Mouse (Mus musculus) hindbrain, embryonic 16.5 days (tissue): ENCODE measurements around the gene Fdx1. TPM values are rescaled to one million over a fixed set of nuclear protein-coding genes. Genes with fewer than 3 reads are reported as not detected.

Experiments
- ATAC-seq: fragments of 200-750 bp; cut with Nextera tagmentation; 2 replicates; pipeline ENCODE4 v1.8.0; 2017; ENCODE audit warnings: moderate TSS enrichment, moderate library complexity
- H3K27ac ChIP-seq: fragments of 300-500 bp; sonication (generic); 2 replicates; pipeline ENCODE4 v1.5.1; 2014; ENCODE audit warnings: low read depth, mild to moderate bottlenecking, control low read depth, low read length, moderate library complexity
- H3K27me3 ChIP-seq: fragments of 300-500 bp; sonication (generic); replicated peaks from 2 replicates; pipeline ENCODE4 v1.6.1; 2014; ENCODE audit warnings: low read length; ENCODE audit not compliant: control insufficient read depth, insufficient read depth
- H3K36me3 ChIP-seq: fragments of 300-500 bp; sonication (generic); 2 replicates; pipeline ENCODE4 v1.6.1; 2014; ENCODE audit warnings: mild to moderate bottlenecking, low read length, moderate library complexity, mixed read lengths; ENCODE audit not compliant: control insufficient read depth, insufficient read depth
- H3K4me1 ChIP-seq: fragments of 300-500 bp; sonication (generic); 2 replicates; pipeline ENCODE4 v1.6.1; 2014; ENCODE audit warnings: low read depth, low read length; ENCODE audit not compliant: control insufficient read depth, insufficient read depth
- H3K4me2 ChIP-seq: fragments of 300-500 bp; sonication (generic); 2 replicates; pipeline ENCODE4 v1.6.1; 2014; ENCODE audit warnings: mild to moderate bottlenecking, low read length, control low read depth, moderate library complexity
- H3K4me3 ChIP-seq: fragments of 300-500 bp; sonication (generic); 2 replicates; pipeline ENCODE4 v1.5.1; 2014; ENCODE audit warnings: mild to moderate bottlenecking, low read length, control low read depth, moderate library complexity
- H3K9ac ChIP-seq: fragments of 300-500 bp; sonication (generic); 2 replicates; pipeline ENCODE4 v1.6.1; 2014; ENCODE audit warnings: low read depth, mild to moderate bottlenecking, control low read depth, low read length, moderate library complexity
- H3K9me3 ChIP-seq: fragments of 300-500 bp; sonication (generic); 2 replicates; pipeline ENCODE4 v1.6.1; 2014; ENCODE audit warnings: mild to moderate bottlenecking, low read length, moderate library complexity; ENCODE audit not compliant: control insufficient read depth
- WGBS: fragments of 180-500 bp; shearing (Covaris S2); extraction: QIAGEN DNeasy Blood & Tissue Kit; methylation state at CpG from one replicate; pipeline ENCODE4 v1.1.7; 2014; 5-methylcytosine and 5-hydroxymethylcytosine counted together
- polyA plus RNA-seq: library from polyadenylated mRNA; unstranded; fragments of >200 nt; fragmentation: Nextera tagmentation; extraction: Ambion mirVana; gene quantifications from 2 replicates; pipeline ENCODE4 v1.2.1, GENCODE M21; 2015

Gene Fdx1
- polyA plus RNA-seq, 1 experiment from 2014 or later, result 46.7 TPM

- Histone ChIP-seq H3K27me3 (no peaks in the 10 kb centered on the region), H3K4me1 (peaks cover 7% of the 10 kb centered on the region), H3K4me3 (no peak overlapping the region), H3K27ac (no peak overlapping the region; the same call in 1 of the 2 replicates), H3K36me3 (no peaks in the 10 kb centered on the region), H3K9me3 (no peaks in the 10 kb centered on the region), H3K9ac (no peak overlapping the region), H3K4me2 (no peak overlapping the region)
- no peak for ATAC-seq
- 83% methylated on average over 3 of the region's 3 CpGs for WGBS
Measured at GRCm38 (mm10) chr9:51927680-51928079, 35.7 kb downstream of the Fdx1 start.

- H3K27ac ChIP-seq, result no peak overlapping the region
- no peak overlapping the region for H3K4me2 ChIP-seq
- ATAC-seq, result no peak
Measured at GRCm38 (mm10) chr9:51926629-51927028, 36.7 kb downstream of the Fdx1 start.

GRCm38 (mm10) chr9:51924551-51925081, 38.7 kb downstream of the Fdx1 start:
- no peak overlapping the region for H3K9ac ChIP-seq
- no peak overlapping the region for H3K4me2 ChIP-seq
- peaks cover 7% of the 10 kb centered on the region for H3K4me1 ChIP-seq
- 84% methylated on average over 8 of the region's 8 CpGs for WGBS
- ATAC-seq, result no peak
- H3K36me3 ChIP-seq, result no peaks in the 10 kb centered on the region
- no peak overlapping the region for H3K4me3 ChIP-seq
- H3K27me3 ChIP-seq, result no peaks in the 10 kb centered on the region
- no peaks in the 10 kb centered on the region for H3K9me3 ChIP-seq
- no peak overlapping the region for H3K27ac ChIP-seq

More at GRCm38 (mm10) chr9:51926629-51927028, 36.7 kb downstream of the Fdx1 start:
- H3K9ac ChIP-seq, result no peak overlapping the region
- H3K27me3 ChIP-seq, result no peaks in the 10 kb centered on the region
- no peak overlapping the region for H3K4me3 ChIP-seq
- WGBS, result 94% methylated on average over 8 of the region's 8 CpGs
- H3K36me3 ChIP-seq, result no peaks in the 10 kb centered on the region
- no peaks in the 10 kb centered on the region for H3K9me3 ChIP-seq
- H3K4me1 ChIP-seq, result peaks cover 7% of the 10 kb centered on the region

GRCm38 (mm10) chr9:51922756-51923155, 40.6 kb downstream of the Fdx1 start:
- H3K9me3 ChIP-seq, result no peaks in the 10 kb centered on the region
- no peak overlapping the region for H3K9ac ChIP-seq
- no peak overlapping the region for H3K4me3 ChIP-seq
- no peak overlapping the region for H3K27ac ChIP-seq
- 76% methylated on average over 2 of the region's 2 CpGs for WGBS
- no peaks in the 10 kb centered on the region for H3K36me3 ChIP-seq
- H3K27me3 ChIP-seq, result no peaks in the 10 kb centered on the region
- no peaks in the 10 kb centered on the region for H3K4me1 ChIP-seq
- H3K4me2 ChIP-seq, result no peak overlapping the region
- no peak for ATAC-seq

- no peak for ATAC-seq
- no peak overlapping the region for H3K9ac ChIP-seq
- H3K9me3 ChIP-seq, result no peaks in the 10 kb centered on the region
- H3K36me3 ChIP-seq, result no peaks in the 10 kb centered on the region
- H3K4me3 ChIP-seq, result no peak overlapping the region
- WGBS, result 82% methylated on average over 1 of the region's 1 CpGs
- H3K27ac ChIP-seq, result no peak overlapping the region
- H3K4me1 ChIP-seq, result no peaks in the 10 kb centered on the region
- H3K4me2 ChIP-seq, result no peak overlapping the region
- H3K27me3 ChIP-seq, result no peaks in the 10 kb centered on the region
Measured at GRCm38 (mm10) chr9:51915580-51915979, 47.8 kb downstream of the Fdx1 start.

- no peaks in the 10 kb centered on the region for H3K4me1 ChIP-seq
- no peak overlapping the region for H3K27ac ChIP-seq
- H3K9me3 ChIP-seq, result no peaks in the 10 kb centered on the region
- ATAC-seq, result no peak
- H3K27me3 ChIP-seq, result no peaks in the 10 kb centered on the region
- no peak overlapping the region for H3K4me2 ChIP-seq
- H3K36me3 ChIP-seq, result no peaks in the 10 kb centered on the region
- no peak overlapping the region for H3K9ac ChIP-seq
- WGBS, result 82% methylated on average over 15 of the region's 15 CpGs
- H3K4me3 ChIP-seq, result no peak overlapping the region
Measured at GRCm38 (mm10) chr9:51914481-51915120, 48.8 kb downstream of the Fdx1 start.

GRCm38 (mm10) chr9:51908838-51909237, 54.5 kb downstream of the Fdx1 start:
- Histone ChIP-seq H3K9ac (no peak overlapping the region), H3K27me3 (no peaks in the 10 kb centered on the region), H3K36me3 (no peaks in the 10 kb centered on the region), H3K4me1 (no peaks in the 10 kb centered on the region), H3K4me2 (no peak overlapping the region), H3K4me3 (no peak overlapping the region), H3K27ac (no peak overlapping the region), H3K9me3 (no peaks in the 10 kb centered on the region)
- WGBS, result 19% methylated on average over 2 of the region's 2 CpGs
- ATAC-seq, result peak; percentile 73

- Histone ChIP-seq H3K4me3 (no peak overlapping the region), H3K4me1 (no peaks in the 10 kb centered on the region), H3K27me3 (no peaks in the 10 kb centered on the region), H3K27ac (no peak overlapping the region), H3K4me2 (no peak overlapping the region), H3K9ac (no peak overlapping the region), H3K36me3 (no peaks in the 10 kb centered on the region), H3K9me3 (no peaks in the 10 kb centered on the region)
- WGBS, result 75% methylated on average over 3 of the region's 3 CpGs
- ATAC-seq, result no peak
Measured at GRCm38 (mm10) chr9:51908255-51908654, 55.1 kb downstream of the Fdx1 start.

GRCm38 (mm10) chr9:51906938-51907337, 56.4 kb downstream of the Fdx1 start:
- Histone ChIP-seq H3K36me3 (no peaks in the 10 kb centered on the region), H3K27me3 (no peaks in the 10 kb centered on the region), H3K4me3 (no peak overlapping the region), H3K27ac (no peak overlapping the region), H3K4me2 (no peak overlapping the region), H3K4me1 (no peaks in the 10 kb centered on the region), H3K9me3 (no peaks in the 10 kb centered on the region), H3K9ac (no peak overlapping the region)
- ATAC-seq, result no peak
- WGBS, result 80% methylated on average over 8 of the region's 8 CpGs
